Mouse (Mus musculus): Measurements from ENCODE around the gene Lrpprc. TPM values are rescaled to one million over a fixed set of nuclear protein-coding genes. Genes with fewer than 3 reads are reported as not detected.

Lrpprc gene
- total RNA-seq, 1 experiment = 92.0 TPM

GRCm38 (mm10) chr17:84658951-84659350 lies 131.6 kb downstream of the Lrpprc start:
- in situ Hi-C loops (cut with MboI; ENCODE audit: low sequenced_read_pairs in 2 of 2, unreplicated experiment in 2 of 2) = no loop called here
- Histone ChIP-seq H3K9me3 (ENCODE audit: control insufficient read depth, insufficient read depth, low read depth, low read length) (no peaks in the 10 kb centered on the region), H3K9ac (ENCODE audit: insufficient read depth, low read depth, low read length, poor library complexity, severe bottlenecking) (no peak overlapping the region), H3K4me3 (ENCODE audit: insufficient read depth in 1 of 2, low read depth in 1 of 2, low read length in 2 of 2, poor library complexity in 1 of 2, severe bottlenecking in 1 of 2) (no peak overlapping the region), H3K36me3 (ENCODE audit: control insufficient read depth, insufficient read depth, low read length, poor library complexity, severe bottlenecking) (no peaks in the 10 kb centered on the region), H3K4me1 (ENCODE audit: control insufficient read depth in 2 of 2, insufficient read depth in 2 of 2, low read length in 2 of 2, poor library complexity in 1 of 2) (peaks cover 0 to 2% of the 10 kb centered on the region in 2 experiments; a peak in 1 of 4 replicates), H3K27ac (ENCODE audit: insufficient read depth, low read depth, low read length, poor library complexity, severe bottlenecking) (no peak overlapping the region)
- no peak for TF ChIP-seq MAFK (IDR thresholded peaks at IDR 0.05; ENCODE audit: insufficient read depth, low read depth, low read length)
- no peak for TF ChIP-seq HCFC1 (IDR thresholded peaks at IDR 0.05; ENCODE audit: borderline replicate concordance, insufficient read depth, low read length)
- TF ChIP-seq ZC3H11A (IDR thresholded peaks at IDR 0.05; ENCODE audit: borderline replicate concordance, low read depth, low read length) = no peak
- no peak for TF ChIP-seq CHD2 (IDR thresholded peaks at IDR 0.05; ENCODE audit: low read depth, low read length)
- TF ChIP-seq ZNF384 (IDR thresholded peaks at IDR 0.05; ENCODE audit: low read depth, low read length) = no peak
- DNase-seq (ENCODE audit: low read depth, low spot score) = no peak

GRCm38 (mm10) chr17:84658195-84658594 lies 132.4 kb downstream of the Lrpprc start:
- Histone ChIP-seq H3K36me3 (ENCODE audit: control insufficient read depth, insufficient read depth, low read length, poor library complexity, severe bottlenecking) (no peaks in the 10 kb centered on the region), H3K9me3 (ENCODE audit: control insufficient read depth, insufficient read depth, low read depth, low read length) (no peaks in the 10 kb centered on the region), H3K4me1 (ENCODE audit: control insufficient read depth in 2 of 2, insufficient read depth in 2 of 2, low read length in 2 of 2, poor library complexity in 1 of 2) (peaks cover 0 to 2% of the 10 kb centered on the region in 2 experiments; a peak in 1 of 4 replicates), H3K4me3 (ENCODE audit: insufficient read depth in 1 of 2, low read depth in 1 of 2, low read length in 2 of 2, poor library complexity in 1 of 2, severe bottlenecking in 1 of 2) (no peak overlapping the region), H3K27ac (ENCODE audit: insufficient read depth, low read depth, low read length, poor library complexity, severe bottlenecking) (no peak overlapping the region), H3K9ac (ENCODE audit: insufficient read depth, low read depth, low read length, poor library complexity, severe bottlenecking) (no peak overlapping the region)
- in situ Hi-C loops (cut with MboI; ENCODE audit: low sequenced_read_pairs in 2 of 2, unreplicated experiment in 2 of 2) = no loop called here
- no peak for TF ChIP-seq HCFC1 (IDR thresholded peaks at IDR 0.05; ENCODE audit: borderline replicate concordance, insufficient read depth, low read length)
- no peak for TF ChIP-seq CHD2 (IDR thresholded peaks at IDR 0.05; ENCODE audit: low read depth, low read length)
- TF ChIP-seq MAFK (IDR thresholded peaks at IDR 0.05; ENCODE audit: insufficient read depth, low read depth, low read length) = no peak
- no peak for TF ChIP-seq ZC3H11A (IDR thresholded peaks at IDR 0.05; ENCODE audit: borderline replicate concordance, low read depth, low read length)
- TF ChIP-seq ZNF384 (IDR thresholded peaks at IDR 0.05; ENCODE audit: low read depth, low read length) = no peak
- no peak for DNase-seq (ENCODE audit: low read depth, low spot score)

- no peaks in the 10 kb centered on the region for H3K36me3 ChIP-seq (ENCODE audit: control insufficient read depth, insufficient read depth, low read length, poor library complexity, severe bottlenecking)
Measured at GRCm38 (mm10) chr17:84657782-84658181, 132.8 kb downstream of the Lrpprc start.

GRCm38 (mm10) chr17:84657422-84657732 lies 133.2 kb downstream of the Lrpprc start:
- DNase-seq (ENCODE audit: low read depth, low spot score) = no peak
- Histone ChIP-seq H3K27ac (ENCODE audit: insufficient read depth, low read depth, low read length, poor library complexity, severe bottlenecking) (no peak overlapping the region), H3K36me3 (ENCODE audit: control insufficient read depth, insufficient read depth, low read length, poor library complexity, severe bottlenecking) (no peaks in the 10 kb centered on the region), H3K4me3 (ENCODE audit: insufficient read depth in 1 of 2, low read depth in 1 of 2, low read length in 2 of 2, poor library complexity in 1 of 2, severe bottlenecking in 1 of 2) (no peak overlapping the region), H3K9me3 (ENCODE audit: control insufficient read depth, insufficient read depth, low read depth, low read length) (no peaks in the 10 kb centered on the region), H3K9ac (ENCODE audit: insufficient read depth, low read depth, low read length, poor library complexity, severe bottlenecking) (no peak overlapping the region), H3K4me1 (ENCODE audit: control insufficient read depth in 2 of 2, insufficient read depth in 2 of 2, low read length in 2 of 2, poor library complexity in 1 of 2) (peaks cover 0 to 2% of the 10 kb centered on the region in 2 experiments; a peak in 1 of 4 replicates)
- TF ChIP-seq ZNF384 (IDR thresholded peaks at IDR 0.05; ENCODE audit: low read depth, low read length) (no peak), HCFC1 (IDR thresholded peaks at IDR 0.05; ENCODE audit: borderline replicate concordance, insufficient read depth, low read length) (no peak), CHD2 (IDR thresholded peaks at IDR 0.05; ENCODE audit: low read depth, low read length) (no peak), ZC3H11A (IDR thresholded peaks at IDR 0.05; ENCODE audit: borderline replicate concordance, low read depth, low read length) (no peak), MAFK (IDR thresholded peaks at IDR 0.05; ENCODE audit: insufficient read depth, low read depth, low read length) (no peak)
- in situ Hi-C loops (cut with MboI; ENCODE audit: low sequenced_read_pairs in 2 of 2, unreplicated experiment in 2 of 2) = no loop called here

More at GRCm38 (mm10) chr17:84657782-84658181, 132.8 kb downstream of the Lrpprc start:
- Histone ChIP-seq H3K9me3 (ENCODE audit: control insufficient read depth, insufficient read depth, low read depth, low read length) (no peaks in the 10 kb centered on the region), H3K4me3 (ENCODE audit: insufficient read depth in 1 of 2, low read depth in 1 of 2, low read length in 2 of 2, poor library complexity in 1 of 2, severe bottlenecking in 1 of 2) (no peak overlapping the region), H3K4me1 (ENCODE audit: control insufficient read depth in 2 of 2, insufficient read depth in 2 of 2, low read length in 2 of 2, poor library complexity in 1 of 2) (peaks cover 0 to 2% of the 10 kb centered on the region in 2 experiments; a peak in 1 of 4 replicates), H3K9ac (ENCODE audit: insufficient read depth, low read depth, low read length, poor library complexity, severe bottlenecking) (no peak overlapping the region), H3K27ac (ENCODE audit: insufficient read depth, low read depth, low read length, poor library complexity, severe bottlenecking) (no peak overlapping the region)
- DNase-seq (ENCODE audit: low read depth, low spot score) = no peak
- no peak for TF ChIP-seq MAFK (IDR thresholded peaks at IDR 0.05; ENCODE audit: insufficient read depth, low read depth, low read length)
- no peak for TF ChIP-seq ZC3H11A (IDR thresholded peaks at IDR 0.05; ENCODE audit: borderline replicate concordance, low read depth, low read length)
- TF ChIP-seq HCFC1 (IDR thresholded peaks at IDR 0.05; ENCODE audit: borderline replicate concordance, insufficient read depth, low read length) = no peak
- TF ChIP-seq ZNF384 (IDR thresholded peaks at IDR 0.05; ENCODE audit: low read depth, low read length) = no peak
- no peak for TF ChIP-seq CHD2 (IDR thresholded peaks at IDR 0.05; ENCODE audit: low read depth, low read length)
- in situ Hi-C loops (cut with MboI; ENCODE audit: low sequenced_read_pairs in 2 of 2, unreplicated experiment in 2 of 2) = no loop called here

All from ES-E14 (cell line).